Mouse (Mus musculus) heart, adult 2 months (tissue): ENCODE data around the gene Nckap1.

Experiments
- CTCF ChIP-seq: fragments of 200-600 bp; IDR thresholded peaks from 2 replicates; pipeline ENCODE4 v1.8.1; 2022; ENCODE audit warnings: antibody characterized with exemption, mild to moderate bottlenecking, moderate library complexity
- POLR2A ChIP-seq: fragments of 200-500 bp; IDR thresholded peaks from 2 replicates; pipeline ENCODE4 v1.6.1; 2011; ENCODE audit warnings: mild to moderate bottlenecking, low read depth, low read length, control low read depth; ENCODE audit not compliant: insufficient read depth

DNA sequence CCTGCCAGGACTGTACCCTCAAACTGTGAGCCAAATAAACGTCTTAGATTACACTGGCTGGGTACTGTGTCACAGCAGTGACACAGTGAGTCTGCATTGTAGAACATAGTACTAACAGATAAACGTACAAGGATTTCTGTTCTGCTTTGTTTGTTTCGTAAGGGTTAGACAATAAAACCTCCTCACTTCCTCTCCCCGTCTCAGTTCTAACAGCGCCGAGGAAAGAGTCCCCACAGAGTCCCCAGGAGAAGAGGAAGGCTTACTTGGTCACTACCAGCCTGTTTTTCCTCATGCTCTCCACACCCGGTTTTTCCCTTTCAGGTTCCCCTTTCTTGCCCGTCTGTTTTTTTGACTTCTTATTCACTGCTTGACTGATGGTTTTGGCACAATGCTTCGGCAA is 56.9 kb downstream of the Nckap1 start:
- TF ChIP-seq POLR2A (no peak), CTCF (no peak)
